Mouse (Mus musculus) testis, adult 2 months (tissue): ENCODE data around the gene Rgcc.

Source experiments
- CTCF ChIP-seq: fragments of 200-500 bp; IDR thresholded peaks from 2 replicates; pipeline ENCODE4 v1.5.1; 2012; ENCODE audit warnings: low read depth, mild to moderate bottlenecking, inconsistent platforms, low read length, moderate library complexity; ENCODE audit not compliant: control insufficient read depth, insufficient read depth, insufficient replicate concordance
- POLR2A ChIP-seq: fragments of 200-500 bp; IDR thresholded peaks from 2 replicates; pipeline ENCODE4 v1.6.1; 2012; ENCODE audit warnings: low read depth, mild to moderate bottlenecking, inconsistent platforms, low read length, moderate library complexity; ENCODE audit not compliant: control insufficient read depth

GRCm38 (mm10) chr14:79294950-79295349 is 6.5 kb downstream of the Rgcc start:
- TF ChIP-seq POLR2A (no peak), CTCF (no peak)
